Mouse (Mus musculus): ENCODE measurements around the gene Bik. TPM values are rescaled to one million over a fixed set of nuclear protein-coding genes. Genes with fewer than 3 reads are reported as not detected.
"Not testable (repeated sequence)": the region's sequence is repeated elsewhere in the genome, so short reads cannot be mapped to it uniquely, and the experiment has no call there.

Bik gene
- 2.2 TPM in 1 of 2 replicates, not detected in the other for total RNA-seq (2015; ENCODE audit: low replicate concordance)
- 3.7 TPM in 1 of 2 replicates, not detected in the other for total RNA-seq (2017; ENCODE audit: low replicate concordance)

DNA sequence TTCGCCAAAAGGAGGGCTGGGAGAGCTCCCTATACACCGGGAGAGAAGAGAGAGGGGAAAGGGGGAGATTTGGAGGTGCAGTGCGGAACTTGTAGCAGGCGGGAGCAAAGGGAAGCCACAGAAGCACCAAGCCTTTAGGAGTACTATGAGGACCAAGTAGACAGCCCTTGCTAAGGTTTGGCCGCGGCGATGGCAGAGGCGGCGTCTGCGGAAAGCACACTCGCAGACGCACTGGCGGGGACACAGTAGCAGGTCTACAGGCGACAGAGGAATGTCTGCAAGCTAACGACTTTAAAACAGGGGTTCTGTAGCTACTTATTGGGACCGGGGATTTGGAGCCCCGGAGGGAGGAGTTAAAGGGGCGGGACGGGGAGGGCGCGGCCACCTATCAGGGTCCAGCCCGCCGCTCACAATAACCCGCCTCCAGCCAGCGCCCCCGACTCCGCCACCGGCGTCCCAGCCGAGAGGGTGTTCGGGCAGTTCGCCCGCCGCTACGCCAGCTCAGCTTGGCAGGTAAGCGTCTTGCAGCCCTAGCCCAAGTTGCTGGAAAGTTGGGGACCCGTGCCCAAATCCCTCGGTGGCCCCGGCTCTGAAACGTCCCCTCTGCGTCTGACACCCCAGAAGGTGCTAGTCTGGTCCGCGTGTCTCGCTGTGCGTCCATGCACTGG lies at the start of gene Bik:
Gene Bik (plus strand): TSS at position 439 of the 668 bp plus-strand sequence.
- ATAC-seq (replicated peaks; ENCODE audit: low FRiP score, poor library complexity, severe bottlenecking) = peak; percentile 73

DNA sequence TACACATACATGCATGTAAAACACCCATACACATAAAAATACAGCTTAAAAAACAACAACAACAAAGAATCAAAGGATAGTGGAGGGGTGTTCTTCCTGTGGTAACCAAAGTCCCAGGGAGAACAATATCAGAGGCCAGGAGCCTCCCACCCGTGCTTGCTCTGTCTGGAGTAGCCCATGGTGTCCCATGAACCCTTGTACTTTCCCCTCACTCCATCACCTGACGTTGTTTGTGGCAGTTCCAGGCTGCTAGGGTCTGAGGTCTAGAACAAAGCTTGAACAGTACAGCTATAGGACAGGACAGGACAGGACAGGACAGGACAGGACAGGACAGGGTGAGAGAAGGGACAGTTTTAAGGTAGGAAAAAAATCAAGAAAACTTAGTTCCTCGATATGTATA lies 48.6 kb upstream of the Bik start:
- ATAC-seq (replicated peaks; ENCODE audit: low FRiP score, poor library complexity, severe bottlenecking) = no peak

DNA sequence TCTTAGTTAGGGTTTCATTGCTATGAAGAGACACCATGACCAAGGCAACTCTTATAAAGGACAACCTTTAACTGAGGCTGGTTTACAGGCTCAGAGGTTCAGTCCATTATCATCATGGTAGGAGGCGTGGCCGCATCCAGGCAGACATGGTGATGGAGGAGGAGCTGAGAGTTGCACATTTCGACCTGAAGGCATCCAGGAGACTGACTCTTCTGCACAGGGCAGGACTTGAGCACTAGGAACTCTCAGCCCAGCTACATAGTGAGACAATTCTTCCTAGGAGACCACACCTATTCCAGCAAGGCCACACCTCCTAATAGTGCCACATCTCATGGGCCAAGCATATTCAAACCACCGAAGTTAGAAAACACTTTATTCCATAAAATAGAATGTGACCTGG lies 46.8 kb upstream of the Bik start:
- ATAC-seq (replicated peaks; ENCODE audit: low FRiP score, poor library complexity, severe bottlenecking) = no peak

DNA sequence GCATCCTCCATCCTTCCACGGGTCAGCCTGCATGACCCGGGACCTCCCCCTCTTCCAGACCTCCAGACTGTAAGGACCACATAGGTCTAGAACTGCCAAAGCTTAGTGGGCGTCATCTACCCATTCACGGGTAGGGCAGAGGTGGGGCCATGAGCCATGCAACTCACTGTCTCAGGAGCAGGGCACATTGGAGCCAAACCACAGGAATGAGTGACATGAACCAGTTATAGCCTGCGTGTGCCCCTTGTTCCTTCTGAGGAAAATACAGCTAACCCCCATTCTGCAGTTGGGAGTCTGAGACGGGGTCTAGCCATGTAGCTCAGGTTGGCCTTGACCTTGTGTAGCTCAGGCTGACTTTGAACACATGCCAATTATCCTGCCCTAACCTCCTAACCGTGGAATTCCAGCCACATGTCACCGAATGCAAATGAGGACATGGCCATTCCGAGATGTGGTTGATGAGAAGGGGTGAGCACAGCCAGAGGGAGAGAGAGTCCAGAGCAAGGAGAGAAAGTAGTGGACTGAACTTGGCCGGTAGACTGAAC lies 45.4 kb upstream of the Bik start:
- no peak for ATAC-seq (replicated peaks; ENCODE audit: low FRiP score, poor library complexity, severe bottlenecking)

DNA sequence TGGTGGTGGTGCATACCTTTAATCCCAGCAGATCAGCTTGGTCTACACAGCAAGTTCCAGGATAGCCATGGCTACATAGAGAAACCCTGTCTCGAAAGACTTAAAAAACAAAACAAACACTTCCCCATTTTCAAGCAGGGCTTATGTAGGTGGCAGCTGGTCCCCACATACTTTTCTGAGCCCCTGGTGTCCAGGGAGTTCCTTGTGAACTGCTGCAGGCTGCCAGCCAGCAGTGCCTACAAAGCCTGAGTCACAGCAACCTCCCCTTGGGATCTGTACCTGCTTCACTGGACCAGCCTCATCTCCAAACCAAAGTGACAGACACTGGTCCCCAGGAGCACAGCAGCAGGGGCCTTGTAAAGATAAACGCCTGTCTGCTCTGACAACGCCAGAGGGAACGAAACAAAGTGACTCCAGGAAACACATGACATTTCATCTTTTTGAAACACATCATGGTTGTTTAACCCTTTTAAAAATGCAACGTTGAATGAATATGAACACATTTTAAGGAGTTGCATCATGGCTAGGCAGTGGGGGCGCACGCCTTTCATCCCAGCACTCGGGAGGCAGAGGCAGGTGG lies 43.9 kb upstream of the Bik start:
- no peak for ATAC-seq (replicated peaks; ENCODE audit: low FRiP score, poor library complexity, severe bottlenecking)

DNA sequence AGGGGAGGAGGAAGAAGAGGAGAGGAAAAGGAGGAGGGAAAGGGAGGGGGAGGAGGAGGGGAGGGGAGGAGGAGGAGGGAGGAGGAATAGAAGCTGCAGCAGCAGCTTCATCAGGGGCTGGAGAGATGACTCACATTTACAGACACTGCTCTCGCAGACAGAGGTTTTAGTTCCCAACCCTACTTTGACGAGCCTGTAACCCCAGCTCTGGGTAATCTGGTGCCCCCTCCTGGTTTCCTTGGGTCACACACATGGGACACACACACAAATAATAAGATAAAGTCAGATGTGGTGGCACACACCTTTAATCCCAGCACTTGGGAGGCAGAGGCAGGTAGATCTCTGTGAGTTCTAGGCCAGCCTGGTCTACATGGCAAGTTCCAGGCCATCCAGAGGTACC lies 43.2 kb upstream of the Bik start:
- peak; percentile 80 for ATAC-seq (replicated peaks; ENCODE audit: low FRiP score, poor library complexity, severe bottlenecking)

DNA sequence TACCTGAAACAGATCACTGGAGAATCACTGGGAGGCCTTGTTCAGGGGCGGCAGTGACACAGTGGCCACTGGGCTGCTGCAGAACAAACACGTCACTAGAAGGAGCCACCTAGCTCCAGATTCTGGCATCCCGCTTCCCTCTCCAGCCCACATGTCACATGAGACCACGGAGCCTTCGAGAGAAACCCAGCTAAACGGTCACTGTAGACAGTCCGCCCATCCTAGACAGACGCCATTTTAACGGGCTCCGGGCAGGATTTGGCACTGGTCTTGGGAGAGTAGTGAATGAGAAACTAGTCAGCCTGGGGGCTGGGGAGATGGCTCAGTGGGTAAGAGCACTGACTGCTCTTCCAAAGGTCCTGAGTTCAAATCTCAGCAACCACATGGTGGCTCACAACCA lies 42.4 kb upstream of the Bik start:
- no peak for ATAC-seq (replicated peaks; ENCODE audit: low FRiP score, poor library complexity, severe bottlenecking)

DNA sequence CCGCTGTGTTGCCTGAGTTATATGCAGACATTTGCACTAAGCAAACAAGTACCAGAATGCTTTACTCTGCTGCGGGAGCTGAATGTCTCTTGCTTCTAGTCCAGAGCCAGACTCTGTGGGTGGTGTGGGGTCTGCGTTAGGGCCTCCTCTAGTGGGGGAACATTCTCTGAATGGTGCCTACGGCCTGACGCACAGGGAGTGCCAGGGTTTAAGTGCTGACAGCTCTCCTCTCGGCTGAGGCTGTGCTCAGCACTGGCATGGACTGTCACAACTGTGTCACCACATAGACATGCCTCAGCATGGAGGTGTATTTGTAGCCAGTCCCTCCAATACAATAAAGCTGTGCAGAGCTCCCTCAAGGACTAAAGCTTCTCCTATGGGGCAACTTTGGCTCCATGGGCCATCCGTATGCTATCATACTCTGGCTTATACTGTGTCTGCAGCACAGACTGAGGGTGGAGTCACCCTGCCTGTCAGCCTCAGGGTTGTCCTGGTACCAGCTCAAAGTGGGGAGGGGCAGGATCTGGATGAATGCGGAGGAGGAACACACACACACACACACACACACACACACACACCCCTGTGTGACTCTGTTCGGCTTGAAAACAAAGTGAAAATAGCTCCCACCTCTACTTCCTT lies 39.1 kb upstream of the Bik start:
- no peak for ATAC-seq (replicated peaks; ENCODE audit: low FRiP score, poor library complexity, severe bottlenecking)

DNA sequence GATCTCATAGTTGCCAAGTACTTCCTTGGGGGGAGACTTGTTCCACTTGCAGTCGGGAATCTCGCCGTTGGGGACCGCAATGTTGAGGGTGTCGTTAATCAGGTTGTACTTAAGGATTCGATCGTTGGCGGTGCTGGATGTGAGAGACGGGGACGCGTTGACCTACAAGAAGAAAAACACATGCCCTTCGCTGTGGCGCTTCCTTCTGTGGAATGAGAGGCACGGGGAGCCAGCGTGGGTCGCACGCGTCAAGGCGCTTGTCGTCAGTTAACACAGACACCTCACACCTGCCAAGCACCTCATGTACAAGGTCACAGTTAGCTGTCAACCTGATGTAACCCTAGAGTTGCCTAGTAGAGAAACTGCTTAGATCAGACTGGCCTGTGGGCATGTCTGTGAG lies 37.2 kb upstream of the Bik start:
- no peak for ATAC-seq (replicated peaks; ENCODE audit: low FRiP score, poor library complexity, severe bottlenecking)

DNA sequence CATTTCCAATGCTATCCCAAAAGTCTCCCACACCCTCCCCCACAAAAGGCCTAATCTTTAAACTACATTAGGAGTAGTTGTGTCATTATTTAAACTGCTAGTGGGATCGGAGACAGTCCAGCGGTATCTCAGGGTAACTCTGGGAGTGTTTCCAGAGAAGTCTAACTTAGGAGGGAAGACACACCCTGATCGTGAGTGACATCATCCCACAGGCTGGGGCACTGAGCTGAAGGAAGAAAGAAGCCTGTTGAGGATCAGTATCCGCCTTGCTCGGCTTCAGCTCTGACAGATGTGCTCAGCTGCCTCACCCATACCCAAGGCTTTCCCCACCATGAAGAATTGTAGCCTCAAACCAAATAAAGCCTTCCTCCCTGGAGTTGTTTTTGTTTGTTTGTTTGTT lies 34.8 kb upstream of the Bik start:
- ATAC-seq (replicated peaks; ENCODE audit: low FRiP score, poor library complexity, severe bottlenecking) = no peak

DNA sequence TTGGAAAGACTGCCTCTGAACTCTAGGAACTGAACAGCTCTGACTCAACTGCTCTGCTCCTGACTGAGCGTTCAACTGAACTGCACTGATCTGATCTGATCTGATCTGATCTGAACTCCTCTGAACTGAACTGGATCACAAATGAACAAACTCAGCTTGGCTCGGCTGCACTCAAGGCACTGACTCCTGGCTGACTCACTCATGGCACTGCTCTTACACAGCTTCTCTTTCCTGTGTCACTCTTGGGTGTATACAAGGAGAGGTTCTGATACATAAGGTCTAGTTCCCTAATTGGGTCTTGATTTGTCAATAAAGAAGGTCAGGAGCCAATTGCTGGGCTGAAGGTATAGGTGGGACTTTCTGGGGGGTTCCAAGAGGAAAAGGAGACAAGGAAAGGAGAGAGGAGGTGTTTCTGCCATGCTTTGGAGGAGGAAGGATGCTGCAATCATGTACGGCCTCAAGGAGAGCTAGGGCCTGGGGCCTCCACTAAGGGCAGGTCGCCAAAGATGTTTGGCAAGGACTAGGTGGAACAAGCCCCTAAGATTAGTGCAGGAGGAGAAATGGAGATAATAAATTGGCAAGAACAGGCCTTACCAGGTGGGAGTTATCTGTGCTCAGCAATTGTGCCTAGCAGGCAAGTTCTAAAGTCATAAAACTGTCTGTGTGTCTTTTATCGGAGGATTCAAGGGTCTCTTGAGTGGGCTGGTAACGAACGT lies 32.6 kb upstream of the Bik start:
- ATAC-seq (replicated peaks; ENCODE audit: low FRiP score, poor library complexity, severe bottlenecking) = no peak

DNA sequence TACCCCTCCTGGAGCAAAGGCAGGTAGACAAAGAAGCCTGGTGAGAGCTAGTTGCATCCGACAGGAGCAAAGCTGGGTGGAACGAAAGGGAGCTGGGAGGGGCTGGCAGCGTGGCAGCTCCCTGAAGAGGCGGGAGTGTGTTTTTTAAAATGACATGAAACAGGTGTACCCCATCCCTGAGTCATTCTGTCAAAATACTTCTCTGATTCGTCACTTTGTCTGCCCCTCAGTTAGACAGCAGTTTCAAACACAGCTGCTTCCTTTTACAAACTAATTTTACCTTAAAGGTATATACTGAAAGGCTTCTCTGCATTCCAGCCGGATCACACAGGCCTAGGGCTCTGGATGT lies 32.1 kb upstream of the Bik start:
- ATAC-seq (replicated peaks; ENCODE audit: low FRiP score, poor library complexity, severe bottlenecking) = no peak

DNA sequence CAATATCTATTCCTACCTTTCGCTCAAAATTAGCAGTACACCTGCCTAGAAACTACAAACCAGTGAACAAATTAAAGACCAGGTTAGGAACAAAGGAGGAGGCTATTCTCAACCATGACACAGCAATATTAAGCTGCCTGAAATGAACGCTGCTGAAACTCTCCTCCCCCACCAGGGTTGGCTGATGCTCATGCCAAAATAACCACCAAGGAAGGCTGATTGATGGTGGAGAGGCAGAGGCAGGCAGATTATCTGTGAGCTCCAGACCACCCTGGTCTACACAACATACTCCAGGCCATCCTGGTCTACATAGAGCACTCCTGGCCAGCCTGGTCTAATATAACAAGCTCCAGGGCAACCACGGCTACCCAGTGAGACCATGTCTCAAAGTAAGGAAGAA lies 31.5 kb upstream of the Bik start:
- ATAC-seq (replicated peaks; ENCODE audit: low FRiP score, poor library complexity, severe bottlenecking) = peak; percentile 40; the same call in 1 of the 2 replicates

DNA sequence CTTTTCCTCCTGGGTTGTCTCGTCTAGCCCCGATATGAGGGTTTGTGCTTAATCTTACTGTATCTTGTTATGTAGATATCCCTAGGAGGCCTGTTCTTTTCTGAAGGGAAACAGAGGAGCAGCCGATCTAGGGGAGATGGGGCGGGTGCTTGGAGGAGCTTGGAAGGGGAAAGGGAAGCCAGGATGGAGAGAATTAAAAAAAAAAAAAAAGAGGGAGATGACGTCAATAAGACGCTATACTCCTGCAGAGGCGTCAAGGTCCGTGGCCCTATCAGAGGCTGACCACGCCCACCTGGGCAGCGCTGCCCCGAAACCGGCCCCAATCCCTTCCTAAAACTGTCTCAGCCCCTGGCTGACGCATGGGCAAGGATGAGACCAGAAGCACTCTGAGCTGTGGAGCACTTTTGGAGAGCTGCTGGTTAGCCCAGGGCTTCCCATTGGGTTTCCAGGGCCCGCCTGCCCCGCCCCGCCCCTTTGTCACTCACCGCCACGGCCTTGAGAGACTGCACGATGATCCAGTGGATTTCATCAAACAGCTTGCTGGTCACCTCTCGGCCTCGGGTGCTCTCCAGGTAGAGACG lies 30.8 kb upstream of the Bik start:
- no peak for ATAC-seq (replicated peaks; ENCODE audit: low FRiP score, poor library complexity, severe bottlenecking)

DNA sequence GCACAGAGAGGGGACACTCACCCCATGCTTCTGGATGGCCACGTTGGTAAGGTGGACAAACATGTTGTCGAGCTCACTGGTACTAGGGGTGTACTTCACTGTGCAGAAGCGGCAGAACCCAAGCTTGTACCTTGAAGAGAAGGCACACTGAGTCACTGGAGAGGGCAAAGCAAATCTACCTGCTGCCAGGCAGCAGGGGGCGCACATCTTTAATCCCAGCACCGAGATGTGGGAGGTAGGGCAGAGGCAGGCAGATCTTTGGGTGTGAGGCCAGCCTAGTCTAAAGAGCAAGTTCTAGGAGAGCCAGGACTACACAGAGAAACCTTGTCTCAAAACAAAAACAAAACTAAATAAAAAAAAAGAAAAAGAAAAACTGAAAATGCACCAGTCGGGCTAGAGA lies 29.4 kb upstream of the Bik start:
- ATAC-seq (replicated peaks; ENCODE audit: low FRiP score, poor library complexity, severe bottlenecking) = no peak

DNA sequence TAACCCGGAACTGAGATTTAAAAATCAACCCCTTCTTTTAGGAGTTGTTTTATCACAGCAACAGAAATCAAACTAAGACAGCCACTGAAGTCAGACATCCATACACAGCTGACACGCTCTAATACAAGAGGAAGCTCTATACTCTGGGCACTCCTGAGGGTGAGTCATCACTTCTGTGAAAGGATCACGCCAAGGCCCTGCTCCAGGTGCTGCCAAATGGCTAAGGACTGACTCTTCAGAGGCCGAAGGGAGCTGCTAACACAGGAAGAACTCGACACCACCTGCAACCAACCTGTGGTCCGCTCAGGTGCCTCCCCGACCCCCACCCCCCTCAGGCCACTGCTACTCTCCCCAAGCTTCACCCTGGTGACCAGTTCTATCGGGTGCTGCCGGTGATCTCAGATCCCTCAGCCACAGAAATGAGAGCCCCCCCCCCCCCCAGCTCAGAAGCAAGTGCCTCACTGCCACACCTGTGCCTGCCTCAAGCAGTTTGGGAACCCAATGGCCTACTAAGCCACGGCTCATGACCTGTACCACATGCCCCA lies 27.4 kb upstream of the Bik start:
- ATAC-seq (replicated peaks; ENCODE audit: low FRiP score, poor library complexity, severe bottlenecking) = no peak

DNA sequence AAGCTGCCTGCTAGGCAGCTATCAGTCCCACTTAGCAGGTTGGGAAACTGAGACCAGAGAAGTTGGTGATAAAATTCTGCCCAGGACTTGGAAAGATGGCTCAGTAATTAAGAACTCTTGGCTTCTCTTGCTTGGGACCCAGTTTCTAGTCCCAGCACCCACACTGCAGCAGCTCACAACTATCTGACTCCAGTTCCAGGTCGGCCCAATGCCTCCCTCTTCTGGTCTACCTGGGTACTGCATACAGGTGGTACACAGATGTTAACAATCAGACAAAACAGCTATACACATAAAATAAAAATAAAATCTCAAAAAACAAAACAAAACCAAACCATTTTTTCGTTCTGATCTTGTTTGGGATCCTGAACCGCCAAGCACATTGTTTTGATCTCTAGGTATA lies 26.3 kb upstream of the Bik start:
- peak; percentile 75 for ATAC-seq (replicated peaks; ENCODE audit: low FRiP score, poor library complexity, severe bottlenecking)

DNA sequence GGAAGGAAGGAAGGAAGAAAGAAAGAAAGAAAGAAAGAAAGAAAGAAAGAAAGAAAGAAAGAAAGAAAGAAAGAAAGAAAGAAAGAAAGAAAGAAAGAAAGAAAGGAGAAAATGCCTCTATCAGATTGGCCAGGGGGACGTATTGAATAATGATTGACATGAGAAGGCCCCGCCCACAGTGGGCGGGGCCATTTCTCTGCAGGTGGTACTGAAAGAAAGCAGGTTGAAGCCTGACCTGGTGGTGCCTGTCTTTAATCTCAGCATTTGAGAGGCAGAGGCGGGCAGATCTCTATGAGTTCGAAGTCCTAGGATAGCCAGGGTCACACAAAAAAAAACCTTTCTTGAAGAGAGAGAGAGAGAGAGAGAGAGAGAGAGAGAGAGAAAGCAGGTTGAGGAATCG lies 25.2 kb upstream of the Bik start:
- not testable (repeated sequence) for ATAC-seq (replicated peaks; ENCODE audit: low FRiP score, poor library complexity, severe bottlenecking)

DNA sequence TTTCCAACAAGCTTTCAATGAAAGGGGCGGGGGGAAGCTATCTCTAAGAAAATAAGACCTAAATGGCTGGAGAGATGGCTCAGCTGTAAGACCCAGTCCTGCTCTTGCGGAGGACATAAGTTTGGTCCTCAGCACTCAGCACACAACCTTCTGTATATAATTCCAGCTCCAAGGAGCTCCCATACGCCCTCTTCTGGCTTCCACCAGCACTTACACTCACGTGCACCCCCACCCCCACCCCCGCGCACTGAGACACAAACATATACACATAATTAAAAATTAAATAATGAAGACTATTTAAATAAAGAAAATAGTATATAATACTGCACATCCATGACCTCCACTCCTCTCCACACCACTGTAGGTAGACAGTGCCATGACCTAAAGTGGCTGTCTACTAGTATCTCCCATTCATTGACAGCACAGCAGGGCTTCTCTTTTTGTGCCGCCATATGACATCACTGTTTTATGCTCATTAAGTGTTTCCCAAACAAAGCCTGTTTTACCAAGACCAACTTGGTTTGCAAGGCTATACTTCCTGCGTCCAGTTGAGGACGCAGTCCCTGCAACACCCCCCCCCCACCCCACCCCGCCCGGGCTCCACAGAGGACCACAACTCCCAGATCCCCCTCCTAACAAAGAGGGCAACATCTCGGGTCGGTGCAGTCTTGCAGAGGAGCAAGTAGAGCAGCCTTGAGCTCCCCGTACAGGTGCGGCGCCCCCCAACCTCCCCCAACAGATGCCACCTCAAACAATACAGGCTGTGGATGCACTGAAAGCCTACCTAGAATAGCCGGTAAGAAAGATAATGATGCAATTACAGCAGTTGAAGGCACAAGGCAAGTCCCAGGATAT lies 16.5 kb upstream of the Bik start:
- ATAC-seq (replicated peaks; ENCODE audit: low FRiP score, poor library complexity, severe bottlenecking) = peak; percentile 31; the same call in 1 of the 2 replicates
